Mouse (Mus musculus) embryonic facial prominence, embryonic 12.5 days (tissue): ENCODE measurements around the gene Cbx2. TPM values are rescaled to one million over a fixed set of nuclear protein-coding genes. Genes with fewer than 3 reads are reported as not detected.
A peak's percentile ranks its signal among the peaks of the same experiment; 100 is the strongest.

Source experiments
- ATAC-seq: fragments of 200-750 bp; cut with Nextera tagmentation; 2 replicates; pipeline ENCODE4 v1.8.0; 2017; ENCODE audit not compliant: insufficient number of reproducible peaks, insufficient read depth, low FRiP score, low TSS enrichment
- H3K27ac ChIP-seq: fragments of 300-500 bp; sonication (generic); 2 replicates; pipeline ENCODE4 v1.5.1; 2016; ENCODE audit warnings: mild to moderate bottlenecking
- H3K27me3 ChIP-seq: fragments of 300-500 bp; sonication (generic); 2 replicates; pipeline ENCODE4 v1.6.1; 2016; ENCODE audit warnings: mild to moderate bottlenecking, moderate library complexity
- H3K36me3 ChIP-seq: fragments of 300-500 bp; sonication (generic); 2 replicates; pipeline ENCODE4 v1.6.1; 2016; ENCODE audit warnings: mild to moderate bottlenecking
- H3K4me1 ChIP-seq: fragments of 300-500 bp; sonication (generic); 2 replicates; pipeline ENCODE4 v1.6.1; 2016
- H3K4me2 ChIP-seq: fragments of 300-500 bp; sonication (generic); replicated peaks from 2 replicates; pipeline ENCODE4 v1.6.1; 2016; ENCODE audit warnings: mild to moderate bottlenecking, moderate library complexity
- H3K4me3 ChIP-seq: fragments of 300-500 bp; sonication (generic); 2 replicates; pipeline ENCODE4 v1.5.1; 2016; ENCODE audit warnings: mild to moderate bottlenecking
- H3K9ac ChIP-seq: fragments of 300-500 bp; sonication (generic); 2 replicates; pipeline ENCODE4 v1.6.1; 2016; ENCODE audit warnings: mild to moderate bottlenecking, moderate library complexity
- H3K9me3 ChIP-seq: fragments of 300-500 bp; sonication (generic); 2 replicates; pipeline ENCODE4 v1.6.1; 2016; ENCODE audit warnings: mild to moderate bottlenecking, moderate library complexity
- WGBS: fragments of 180-500 bp; shearing (Covaris S2); methylation state at CpG from one replicate; pipeline ENCODE4 v1.1.7; 2016; 5-methylcytosine and 5-hydroxymethylcytosine counted together
- polyA plus RNA-seq: library from polyadenylated mRNA; unstranded; fragments of >200 nt; fragmentation: Nextera tagmentation; extraction: Ambion mirVana; gene quantifications from 2 replicates; pipeline ENCODE4 v1.2.1, GENCODE M21; 2016

Gene Cbx2
- polyA plus RNA-seq, 1 experiment from 2014 or later, result 105 TPM

GRCm38 (mm10) chr11:118997182-118997581 is 25.6 kb upstream of the Cbx2 start:
- peaks cover 20% of the 10 kb centered on the region for H3K27me3 ChIP-seq
- WGBS, result 67% methylated on average over 3 of the region's 3 CpGs
- no peak overlapping the region for H3K9ac ChIP-seq
- no peak overlapping the region for H3K27ac ChIP-seq
- no peaks in the 10 kb centered on the region for H3K36me3 ChIP-seq
- peaks cover 19% of the 10 kb centered on the region for H3K4me1 ChIP-seq
- H3K9me3 ChIP-seq, result no peaks in the 10 kb centered on the region
- H3K4me3 ChIP-seq, result no peak overlapping the region
- no peak for ATAC-seq
- H3K4me2 ChIP-seq, result no peak overlapping the region

- H3K4me2 ChIP-seq, result peak overlapping the region; percentile 51
- H3K27me3 ChIP-seq, result peaks cover 20% of the 10 kb centered on the region
- no peak overlapping the region for H3K9ac ChIP-seq
- H3K4me3 ChIP-seq, result peak overlapping the region; percentile 19
- WGBS, result 6% methylated on average over 30 of the region's 30 CpGs
- peak overlapping the region; percentile 2; the same call in 1 of the 2 replicates for H3K27ac ChIP-seq
- 0 out of 2 replicates have a peak, but pooled peaks have one; percentile 54 for ATAC-seq
- H3K4me1 ChIP-seq, result peaks cover 19% of the 10 kb centered on the region
- no peaks in the 10 kb centered on the region for H3K9me3 ChIP-seq
- no peaks in the 10 kb centered on the region for H3K36me3 ChIP-seq
Measured at GRCm38 (mm10) chr11:118998540-118999265, 24.1 kb upstream of the Cbx2 start.

- Histone ChIP-seq H3K9ac (no peak overlapping the region), H3K4me1 (peaks cover 19% of the 10 kb centered on the region), H3K36me3 (no peaks in the 10 kb centered on the region), H3K27me3 (peaks cover 15% of the 10 kb centered on the region), H3K4me3 (peak overlapping the region; percentile 19; the same call in 1 of the 2 replicates), H3K27ac (no peak overlapping the region), H3K4me2 (peak overlapping the region; percentile 51), H3K9me3 (no peaks in the 10 kb centered on the region)
- no peak for ATAC-seq
- WGBS, result 2% methylated on average over 26 of the region's 26 CpGs
Measured at GRCm38 (mm10) chr11:118999361-118999804, 23.4 kb upstream of the Cbx2 start.

GRCm38 (mm10) chr11:119000877-119001276 is 21.9 kb upstream of the Cbx2 start:
- no peaks in the 10 kb centered on the region for H3K9me3 ChIP-seq
- WGBS, result 50% methylated on average over 2 of the region's 2 CpGs

GRCm38 (mm10) chr11:119001493-119002128 is 21.2 kb upstream of the Cbx2 start:
- Histone ChIP-seq H3K4me3 (no peak overlapping the region), H3K27me3 (peaks cover 13% of the 10 kb centered on the region), H3K4me2 (no peak overlapping the region), H3K9ac (no peak overlapping the region), H3K9me3 (no peaks in the 10 kb centered on the region), H3K4me1 (peaks cover 16% of the 10 kb centered on the region), H3K27ac (no peak overlapping the region), H3K36me3 (no peaks in the 10 kb centered on the region)
- WGBS, result 56% methylated on average over 4 of the region's 4 CpGs
- no peak for ATAC-seq

More at GRCm38 (mm10) chr11:119000877-119001276, 21.9 kb upstream of the Cbx2 start:
- no peaks in the 10 kb centered on the region for H3K36me3 ChIP-seq
- H3K27me3 ChIP-seq, result peaks cover 13% of the 10 kb centered on the region
- no peak overlapping the region for H3K4me2 ChIP-seq
- H3K9ac ChIP-seq, result no peak overlapping the region
- no peak overlapping the region for H3K4me3 ChIP-seq
- no peak overlapping the region for H3K27ac ChIP-seq
- H3K4me1 ChIP-seq, result peaks cover 16% of the 10 kb centered on the region
- ATAC-seq, result no peak

GRCm38 (mm10) chr11:119005547-119006275 is 17.1 kb upstream of the Cbx2 start:
- 85% methylated on average over 10 of the region's 10 CpGs for WGBS
- Histone ChIP-seq H3K9ac (no peak overlapping the region), H3K27me3 (no peaks in the 10 kb centered on the region), H3K9me3 (no peaks in the 10 kb centered on the region), H3K36me3 (no peaks in the 10 kb centered on the region), H3K27ac (no peak overlapping the region), H3K4me3 (no peak overlapping the region), H3K4me2 (no peak overlapping the region), H3K4me1 (0 out of 2 replicates have a peak, but pooled peaks cover 7% of the 10 kb centered on the region)
- ATAC-seq, result no peak

GRCm38 (mm10) chr11:119006462-119006861 is 16.3 kb upstream of the Cbx2 start:
- WGBS, result 84% methylated on average over 3 of the region's 3 CpGs
- no peaks in the 10 kb centered on the region for H3K36me3 ChIP-seq
- H3K4me2 ChIP-seq, result no peak overlapping the region
- H3K4me1 ChIP-seq, result 0 out of 2 replicates have a peak, but pooled peaks cover 7% of the 10 kb centered on the region
- H3K27ac ChIP-seq, result no peak overlapping the region
- H3K9ac ChIP-seq, result no peak overlapping the region
- ATAC-seq, result no peak
- no peak overlapping the region for H3K4me3 ChIP-seq
- H3K9me3 ChIP-seq, result no peaks in the 10 kb centered on the region
- H3K27me3 ChIP-seq, result no peaks in the 10 kb centered on the region

GRCm38 (mm10) chr11:119007461-119008456 is 15.0 kb upstream of the Cbx2 start:
- 19% methylated on average over 21 of the region's 21 CpGs for WGBS
- Histone ChIP-seq H3K4me3 (peak overlapping the region; percentile 37), H3K36me3 (no peaks in the 10 kb centered on the region), H3K27ac (peak overlapping the region; percentile 51; the same call in 1 of the 2 replicates), H3K9ac (peak overlapping the region; percentile 50), H3K27me3 (no peaks in the 10 kb centered on the region), H3K9me3 (no peaks in the 10 kb centered on the region), H3K4me2 (peak overlapping the region; percentile 51), H3K4me1 (0 out of 2 replicates have a peak, but pooled peaks cover 7% of the 10 kb centered on the region)
- ATAC-seq, result peak; percentile 81

GRCm38 (mm10) chr11:119014455-119014854 is 8.3 kb upstream of the Cbx2 start:
- no peak overlapping the region for H3K4me3 ChIP-seq
- H3K4me1 ChIP-seq, result no peaks in the 10 kb centered on the region
- H3K36me3 ChIP-seq, result no peaks in the 10 kb centered on the region
- H3K4me2 ChIP-seq, result no peak overlapping the region
- 0 out of 2 replicates have a peak, but pooled peaks cover 3% of the 10 kb centered on the region for H3K27me3 ChIP-seq
- H3K9ac ChIP-seq, result no peak overlapping the region
- H3K27ac ChIP-seq, result no peak overlapping the region
- WGBS, result 72% methylated on average over 7 of the region's 7 CpGs
- H3K9me3 ChIP-seq, result no peaks in the 10 kb centered on the region
- ATAC-seq, result no peak

- H3K4me2 ChIP-seq, result no peak overlapping the region
- 70% methylated on average over 7 of the region's 7 CpGs for WGBS
- 0 out of 2 replicates have a peak, but pooled peaks cover 3% of the 10 kb centered on the region for H3K27me3 ChIP-seq
- no peak overlapping the region for H3K4me3 ChIP-seq
- no peaks in the 10 kb centered on the region for H3K36me3 ChIP-seq
- no peak overlapping the region for H3K27ac ChIP-seq
- no peak overlapping the region for H3K9ac ChIP-seq
- no peaks in the 10 kb centered on the region for H3K9me3 ChIP-seq
- H3K4me1 ChIP-seq, result 0 out of 2 replicates have a peak, but pooled peaks cover 7% of the 10 kb centered on the region
- no peak for ATAC-seq
Measured at GRCm38 (mm10) chr11:119017506-119017905, 5.3 kb upstream of the Cbx2 start.
